Mouse (Mus musculus): ENCODE results near the gene Brk1.

Gene Brk1

DNA sequence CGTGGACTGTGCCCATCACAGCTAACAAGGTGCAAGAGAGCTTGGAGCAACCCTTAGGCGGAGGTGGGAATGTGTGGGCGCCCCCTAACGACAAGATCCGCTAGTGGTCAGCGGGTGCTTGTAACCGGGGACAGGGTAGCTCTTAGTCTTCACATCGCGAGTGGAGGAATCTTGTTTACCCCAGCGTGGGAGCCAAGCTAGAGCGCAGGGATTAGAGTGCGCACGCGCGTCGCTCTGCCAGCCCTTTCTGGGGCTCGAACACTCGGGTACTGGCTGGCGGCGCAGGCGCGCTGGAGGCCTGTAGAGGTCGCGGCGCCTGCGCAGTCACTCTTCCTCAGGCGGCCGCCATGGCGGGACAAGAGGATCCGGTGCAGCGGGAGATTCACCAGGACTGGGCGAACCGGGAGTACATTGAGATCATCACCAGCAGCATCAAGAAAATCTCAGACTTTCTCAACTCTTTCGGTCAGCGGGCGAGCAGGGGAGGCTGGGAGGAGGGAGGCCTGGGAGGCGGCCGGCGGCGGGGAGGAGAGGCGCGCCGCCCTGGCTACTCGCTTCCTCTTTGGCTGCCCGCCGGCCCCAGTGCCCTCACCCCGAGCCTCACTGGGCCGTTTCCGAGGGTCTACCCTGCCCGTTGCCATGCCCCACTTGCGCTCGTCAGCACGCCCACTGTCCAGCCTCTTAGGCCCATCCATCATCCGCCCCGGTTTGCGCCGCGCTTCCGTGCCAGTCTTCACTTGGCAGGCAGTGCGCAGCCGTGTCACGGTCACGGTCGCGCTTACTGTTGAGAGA, at the start of gene Brk1:
Gene Brk1 (plus strand): TSS at position 341 of the 792 bp plus-strand sequence.
- in situ Hi-C loops (cut with MboI) = no loop called here

GRCm38 (mm10) chr6:113559736-113560135, 44.8 kb upstream of the Brk1 start:
- in situ Hi-C loops (cut with MboI) = no loop called here

DNA sequence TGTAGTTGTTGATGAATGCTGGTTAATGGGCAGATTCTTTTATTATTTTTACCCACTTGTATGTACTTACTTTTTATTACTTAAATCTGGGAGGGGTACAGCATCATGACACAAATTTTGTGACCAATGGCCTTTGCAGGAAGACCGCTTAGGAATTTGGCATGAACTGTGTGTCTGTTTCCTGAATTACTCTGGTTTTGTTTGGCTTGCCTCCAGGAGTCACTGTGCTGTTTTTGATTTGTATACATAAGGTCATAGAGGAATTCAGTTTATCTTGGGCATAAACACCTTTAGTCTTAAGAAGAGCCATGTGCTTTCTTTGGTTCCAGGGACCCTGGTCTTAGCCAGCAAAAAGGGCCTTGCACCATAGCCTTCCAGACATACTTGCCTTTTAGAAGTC, 40.0 kb upstream of the Brk1 start:
- in situ Hi-C loops (cut with MboI) = no loop called here

DNA sequence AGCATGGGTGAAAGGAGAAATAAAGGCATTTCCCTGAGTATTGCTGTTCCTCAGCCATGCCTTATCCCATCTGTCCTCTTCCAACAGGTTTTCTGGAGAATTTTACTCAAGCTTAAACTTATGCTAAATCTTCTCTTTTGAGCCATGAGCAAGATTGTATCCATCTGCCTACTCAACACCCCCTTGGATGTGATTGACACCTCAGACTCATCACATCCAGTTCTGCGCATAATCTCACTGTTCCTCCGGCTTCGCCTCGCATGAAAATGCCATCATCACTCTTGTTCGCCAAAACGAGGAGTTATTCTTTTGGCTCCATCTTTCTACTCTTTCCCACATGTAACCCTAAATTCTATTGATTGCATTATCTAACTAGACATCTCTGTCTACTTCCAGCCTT, 28.5 kb upstream of the Brk1 start:
- in situ Hi-C loops (cut with MboI) = no loop called here

DNA sequence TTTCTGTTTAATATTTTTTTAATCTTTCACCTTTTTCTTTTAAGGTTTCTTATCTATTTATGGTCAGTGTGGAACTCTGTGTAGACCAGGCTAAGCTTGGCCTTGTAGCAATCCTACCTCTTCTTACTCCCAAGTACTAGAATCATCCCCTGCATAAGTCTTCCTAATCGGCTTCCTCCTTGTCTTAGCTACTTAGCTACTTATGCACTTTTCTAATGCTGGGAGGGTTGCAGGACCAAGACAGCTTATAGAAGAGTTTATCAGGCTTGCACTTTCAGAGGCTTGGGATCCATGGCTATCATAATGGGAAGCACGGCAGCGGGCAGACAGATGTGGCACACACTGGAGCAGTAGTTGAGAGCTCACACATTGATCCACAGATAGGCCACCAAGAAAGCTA, 25.3 kb upstream of the Brk1 start:
- in situ Hi-C loops (cut with MboI) = no loop called here

DNA sequence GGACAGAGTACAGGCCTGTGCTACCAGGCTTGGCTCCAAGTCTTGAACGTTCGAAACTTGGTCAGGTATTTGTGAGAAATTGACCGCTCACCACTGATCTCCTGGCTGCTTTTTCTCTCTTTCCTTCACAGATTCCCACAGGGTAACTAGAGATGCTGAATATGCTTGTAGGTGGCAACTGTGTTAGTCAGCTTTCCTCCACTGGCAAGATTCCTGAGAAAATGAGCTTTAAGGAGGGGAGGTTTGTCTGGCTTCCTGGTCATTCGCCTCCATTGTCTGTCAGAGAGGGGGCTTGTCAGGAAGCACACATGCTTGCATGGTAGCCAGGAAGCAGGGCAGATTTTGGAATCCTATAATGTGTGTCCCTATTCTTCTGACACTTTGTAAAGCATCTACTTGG, 21.5 kb upstream of the Brk1 start:
- in situ Hi-C loops (cut with MboI) = no loop called here

GRCm38 (mm10) chr6:113585065-113585464, 19.5 kb upstream of the Brk1 start:
- in situ Hi-C loops (cut with MboI) = no loop called here

- in situ Hi-C loops (cut with MboI) = no loop called here
Observed at GRCm38 (mm10) chr6:113586466-113587183, 17.9 kb upstream of the Brk1 start.

- in situ Hi-C loops (cut with MboI) = no loop called here
Observed at GRCm38 (mm10) chr6:113592637-113593036, 11.9 kb upstream of the Brk1 start.

- in situ Hi-C loops (cut with MboI) = no loop called here
Observed at GRCm38 (mm10) chr6:113597945-113598344, 6.6 kb upstream of the Brk1 start.

DNA sequence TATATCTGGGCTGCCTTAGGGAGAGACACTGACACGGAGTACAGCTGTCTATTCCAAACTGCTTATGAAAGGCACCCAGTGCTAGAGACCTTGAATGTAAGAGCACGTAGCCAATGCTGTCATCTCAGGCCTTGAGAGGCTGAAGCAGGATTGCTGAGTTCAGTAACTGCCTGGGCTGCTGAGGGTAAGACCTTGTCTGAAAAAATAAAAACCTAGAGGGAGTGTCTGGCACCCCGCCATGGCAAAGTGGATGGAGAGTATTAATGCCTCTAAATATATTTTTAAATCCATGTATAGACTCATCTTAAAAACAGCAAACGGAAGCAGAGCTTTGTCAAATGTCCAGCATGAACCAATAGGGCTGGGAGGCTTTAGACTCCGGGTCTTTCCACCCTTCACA, 4.7 kb upstream of the Brk1 start:
- in situ Hi-C loops (cut with MboI) = no loop called here

DNA sequence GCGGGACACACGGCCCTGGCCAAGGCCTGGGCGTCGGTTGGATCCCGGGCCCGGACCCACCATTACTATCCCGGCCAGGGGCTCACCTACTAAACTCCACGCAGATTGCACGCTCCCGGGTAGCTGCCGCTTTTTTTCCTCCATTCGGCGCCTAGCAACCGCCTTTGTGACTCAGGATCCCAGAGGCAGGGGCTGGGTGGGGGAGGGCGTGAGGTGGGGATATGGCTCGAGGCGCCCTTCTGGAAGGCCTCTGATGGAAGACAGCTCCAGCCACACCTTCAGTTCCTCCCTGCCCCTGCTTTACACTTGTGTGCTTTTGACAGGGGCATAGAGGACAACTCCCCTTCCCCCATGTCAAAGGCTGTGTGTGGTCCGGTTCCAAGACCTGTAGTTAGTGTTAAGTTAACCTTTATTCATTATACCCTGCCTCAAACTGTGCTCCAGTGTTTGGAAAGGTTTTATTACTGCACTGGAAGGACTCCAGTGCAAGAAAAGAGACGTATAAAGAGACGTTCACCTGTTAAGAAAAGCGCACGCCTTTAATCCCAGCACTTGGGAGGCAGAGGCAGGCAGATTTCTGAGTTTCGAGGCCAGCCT, 3.9 kb upstream of the Brk1 start, which contains the start of gene Fancd2os:
Gene Fancd2os (minus strand): TSS at position 173 of the 597 bp plus-strand sequence.
- in situ Hi-C loops (cut with MboI) = no loop called here

- in situ Hi-C loops (cut with MboI) = no loop called here
Observed at GRCm38 (mm10) chr6:113602821-113603220, 1.8 kb upstream of the Brk1 start.

GRCm38 (mm10) chr6:113603993-113604392, 579 bp upstream of the Brk1 start:
- in situ Hi-C loops (cut with MboI) = no loop called here

DNA sequence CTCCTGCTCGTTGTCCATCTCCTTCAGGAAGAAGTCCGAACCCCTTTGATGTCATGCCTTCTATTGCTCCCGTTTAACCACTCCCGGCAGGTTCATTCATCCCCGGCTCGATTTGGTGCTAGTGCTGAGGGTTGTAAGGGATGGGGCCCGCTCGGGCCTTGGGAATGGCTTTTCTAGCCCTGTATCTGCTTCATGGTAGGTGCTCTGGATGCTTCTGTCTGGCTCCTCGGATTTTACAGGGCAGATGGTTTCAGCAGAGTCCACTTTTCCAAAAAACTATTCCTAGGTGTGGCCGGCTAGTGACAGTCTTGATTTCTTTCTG, 613 bp downstream of the Brk1 start:
- in situ Hi-C loops (cut with MboI) = no loop called here

DNA sequence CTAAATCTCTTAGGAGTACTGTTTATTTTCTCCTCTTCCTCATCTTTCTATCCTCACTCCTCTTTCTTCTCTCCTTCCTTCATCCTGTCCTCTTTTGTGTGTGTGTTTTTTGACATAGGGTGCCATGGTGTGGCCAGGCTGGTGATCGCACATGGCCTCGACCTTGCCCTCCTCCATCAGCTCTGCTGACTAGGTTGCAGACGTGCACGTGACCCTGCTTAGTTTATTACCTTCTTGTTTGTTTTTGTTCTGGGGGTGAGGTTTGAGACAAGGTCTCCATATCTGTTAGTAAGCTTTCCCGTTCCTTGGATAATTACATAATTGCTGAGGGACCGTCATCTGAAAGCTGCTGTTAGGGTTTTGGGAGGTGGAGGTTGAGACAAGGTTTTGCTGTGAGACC, 4.3 kb downstream of the Brk1 start:
- in situ Hi-C loops (cut with MboI) = no loop called here

GRCm38 (mm10) chr6:113609293-113609692, 4.7 kb downstream of the Brk1 start:
- in situ Hi-C loops (cut with MboI) = no loop called here

- in situ Hi-C loops (cut with MboI) = no loop called here
Observed at GRCm38 (mm10) chr6:113612258-113612969, 7.8 kb downstream of the Brk1 start.

- in situ Hi-C loops (cut with MboI) = no loop called here
Observed at GRCm38 (mm10) chr6:113614152-113614551, 9.6 kb downstream of the Brk1 start.

DNA sequence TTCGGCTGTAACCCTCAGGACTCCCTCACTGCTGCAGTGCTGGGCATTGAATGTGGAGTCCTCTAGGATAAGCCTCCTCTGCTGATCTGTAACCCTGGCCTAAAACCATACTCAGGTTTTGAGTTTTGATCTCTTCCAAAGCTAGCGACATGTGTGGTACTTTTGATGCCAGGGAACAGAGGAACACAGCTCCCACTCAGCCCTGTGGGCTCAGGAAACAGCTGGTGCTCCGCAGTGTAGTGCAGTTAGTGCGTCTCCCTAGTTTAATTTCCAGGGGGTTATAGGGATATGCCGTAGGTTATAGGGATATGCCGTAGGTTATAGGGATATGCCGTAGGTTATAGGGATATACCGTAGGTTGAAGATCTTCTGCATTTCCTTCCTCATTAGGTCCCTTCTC, 10.4 kb downstream of the Brk1 start:
- in situ Hi-C loops (cut with MboI) = no loop called here

GRCm38 (mm10) chr6:113615489-113615888, 10.9 kb downstream of the Brk1 start:
- in situ Hi-C loops (cut with MboI) = no loop called here

GRCm38 (mm10) chr6:113623386-113623785, 18.8 kb downstream of the Brk1 start:
- in situ Hi-C loops (cut with MboI) = no loop called here

Measured in mature B cell (primary cell).